11 mouse cellular contexts compared by ENCODE assay signal in genomic region chr9:119425976-119426415, GRCm38 (mm10). TPM values are rescaled to one million over a fixed set of nuclear protein-coding genes. Genes with fewer than 3 reads are reported as not detected.
DNase-seq lines count a peak whose midpoint lies in the region; ATAC-seq lines count a peak whose summit lies in the region.
"Had no signal": no experiment of that assay in that cellular context is flagged by ENCODE, and none has a peak within 500 bp of the region (broad histone marks: within the 10 kb centered on the region; RNA-seq: fewer than 3 reads in every experiment).

No protein-coding gene starts in this region.

- H3K4me2 ChIP-seq in hindbrain, embryonic 13.5 days = no peak overlapping the region
- H3K4me2 ChIP-seq in intestine, embryonic 14.5 days (ENCODE audit: low read length) = no peak overlapping the region
- H3K4me2 ChIP-seq in midbrain, embryonic 11.5 days = no peak overlapping the region
- H3K4me2 ChIP-seq: midbrain, embryonic 13.5 days had no signal

- peaks cover 30% of the 10 kb centered on the region for H3K36me3 ChIP-seq in hindbrain, embryonic 13.5 days
- peaks cover 70% of the 10 kb centered on the region for H3K36me3 ChIP-seq in hindbrain, embryonic 10.5 days
- peaks cover 27% of the 10 kb centered on the region for H3K36me3 ChIP-seq in intestine, embryonic 14.5 days (ENCODE audit: control insufficient read depth, insufficient read depth, low read length)
- H3K36me3 ChIP-seq in midbrain, embryonic 11.5 days (ENCODE audit: control insufficient read depth, insufficient read depth, low read length) = peaks cover 10% of the 10 kb centered on the region

- DNase-seq in cerebellum, postnatal 14 days = peak; percentile 33 to 43
- DNase-seq in cerebellum, adult 11 months = no peak
- DNase-seq in hindbrain, embryonic 10.5 days (ENCODE audit: low spot score) = no peak
- DNase-seq in intestine, embryonic 14.5 days (ENCODE audit: low spot score) = no peak
- DNase-seq in lung, postnatal 10 days = peak; percentile 47
- DNase-seq in midbrain, embryonic 11.5 days (ENCODE audit: low spot score, missing footprints) = no peak
- DNase-seq: thymus, postnatal 36 days had no signal

- H3K9ac ChIP-seq in hindbrain, embryonic 13.5 days = no peak overlapping the region
- no peak overlapping the region for H3K9ac ChIP-seq in intestine, embryonic 14.5 days (ENCODE audit: low read length)
- H3K9ac ChIP-seq in midbrain, embryonic 11.5 days (ENCODE audit: low read length) = no peak overlapping the region
- H3K9ac ChIP-seq: midbrain, embryonic 13.5 days had no signal

- WGBS in hindbrain, embryonic 13.5 days = 88% methylated on average over 13 of the region's 13 CpGs
- 90% methylated on average over 13 of the region's 13 CpGs for WGBS in hindbrain, embryonic 10.5 days
- WGBS in intestine, embryonic 14.5 days = 82% methylated on average over 13 of the region's 13 CpGs
- WGBS in midbrain, embryonic 11.5 days = 91% methylated on average over 13 of the region's 13 CpGs

- no peak for ATAC-seq in hindbrain, embryonic 13.5 days (ENCODE audit: low FRiP score)
- ATAC-seq in intestine, embryonic 14.5 days (replicated peaks; ENCODE audit: low FRiP score, low TSS enrichment, low read depth) = no peak
- ATAC-seq in megakaryocyte-erythroid progenitor cell, adult 5-6 weeks (replicated peaks; ENCODE audit: low FRiP score, low TSS enrichment, poor library complexity, severe bottlenecking) = no peak
- no peak for ATAC-seq in midbrain, embryonic 11.5 days (ENCODE audit: low FRiP score)

- H3K27me3 ChIP-seq in hindbrain, embryonic 13.5 days = no peaks in the 10 kb centered on the region
- no peaks in the 10 kb centered on the region for H3K27me3 ChIP-seq in hindbrain, embryonic 10.5 days (ENCODE audit: insufficient read depth, poor library complexity, severe bottlenecking)
- no peaks in the 10 kb centered on the region for H3K27me3 ChIP-seq in intestine, embryonic 14.5 days (replicated peaks; ENCODE audit: control insufficient read depth, insufficient read depth, low read length)
- no peaks in the 10 kb centered on the region for H3K27me3 ChIP-seq in midbrain, embryonic 11.5 days (ENCODE audit: control insufficient read depth, insufficient read depth, low read length)
- H3K27me3 ChIP-seq: midbrain, embryonic 13.5 days had no signal

- no peaks in the 10 kb centered on the region for H3K9me3 ChIP-seq in hindbrain, embryonic 13.5 days
- no peaks in the 10 kb centered on the region for H3K9me3 ChIP-seq in hindbrain, embryonic 10.5 days
- no peaks in the 10 kb centered on the region for H3K9me3 ChIP-seq in intestine, embryonic 14.5 days (ENCODE audit: control insufficient read depth, low read length)
- no peaks in the 10 kb centered on the region for H3K9me3 ChIP-seq in midbrain, embryonic 11.5 days (ENCODE audit: control insufficient read depth, low read length)
- H3K9me3 ChIP-seq: G1E; midbrain, embryonic 13.5 days had no signal

- 0 out of 2 replicates have a peak overlapping the region, but pooled peaks have one; percentile 66 for H3K27ac ChIP-seq in hindbrain, embryonic 13.5 days
- no peak overlapping the region for H3K27ac ChIP-seq in hindbrain, embryonic 10.5 days
- H3K27ac ChIP-seq in intestine, embryonic 14.5 days (ENCODE audit: low read depth) = peak overlapping the region; percentile 40; the same call in 1 of the 2 replicates
- H3K27ac ChIP-seq in midbrain, embryonic 11.5 days (ENCODE audit: low read depth, low read length) = no peak overlapping the region
- H3K27ac ChIP-seq: midbrain, embryonic 13.5 days had no signal

- no peak overlapping the region for H3K4me3 ChIP-seq in hindbrain, embryonic 13.5 days
- H3K4me3 ChIP-seq in hindbrain, embryonic 10.5 days = no peak overlapping the region
- H3K4me3 ChIP-seq in intestine, embryonic 14.5 days (ENCODE audit: low read depth, low read length) = no peak overlapping the region
- no peak overlapping the region for H3K4me3 ChIP-seq in midbrain, embryonic 11.5 days (ENCODE audit: low read depth, low read length)
- H3K4me3 ChIP-seq: midbrain, embryonic 13.5 days had no signal

- H3K4me1 ChIP-seq in hindbrain, embryonic 13.5 days (replicated peaks) = peaks cover 47% of the 10 kb centered on the region
- peaks cover 30% of the 10 kb centered on the region for H3K4me1 ChIP-seq in hindbrain, embryonic 10.5 days (replicated peaks)
- peaks cover 30% of the 10 kb centered on the region for H3K4me1 ChIP-seq in intestine, embryonic 14.5 days (replicated peaks; ENCODE audit: control insufficient read depth, insufficient read depth, low read length)
- H3K4me1 ChIP-seq in midbrain, embryonic 11.5 days (ENCODE audit: control insufficient read depth, insufficient read depth, low read length) = no peaks in the 10 kb centered on the region

RNA-seq across cellular contexts. Expression of gene Exog, which starts 18.7 kb away (rescaled TPM):
- polyA plus RNA-seq in hindbrain, embryonic 13.5 days (2015; fragmentation: Nextera tagmentation; extraction: Ambion mirVana) = 48.4 and 51.2 TPM in 2 replicates
- polyA plus RNA-seq in hindbrain, embryonic 10.5 days (2016; fragmentation: Nextera tagmentation; extraction: Ambion mirVana) = 37.2 and 39.4 TPM in 2 replicates
- 23.2 and 27.2 TPM in 2 replicates for polyA plus RNA-seq in intestine, embryonic 14.5 days (2014; fragmentation: Nextera tagmentation; extraction: Ambion mirVana)
- total RNA-seq in megakaryocyte-erythroid progenitor cell, adult 5-6 weeks (2014; fragmentation: Nextera tagmentation) = 8.2 and 11.1 TPM in 2 replicates
- total RNA-seq in megakaryocyte-erythroid progenitor cell, adult 5-6 weeks (2017) = 4.4 and 5.1 TPM in 2 replicates
- polyA plus RNA-seq in midbrain, embryonic 11.5 days (2014; fragmentation: Nextera tagmentation; extraction: Ambion mirVana) = 39.5 and 39.9 TPM in 2 replicates

RNA-seq across cellular contexts. Expression of gene Acvr2b, which starts 24.1 kb away (rescaled TPM):
- polyA plus RNA-seq in hindbrain, embryonic 13.5 days (2015; fragmentation: Nextera tagmentation; extraction: Ambion mirVana) = 44.4 and 48.6 TPM in 2 replicates
- polyA plus RNA-seq in hindbrain, embryonic 10.5 days (2016; fragmentation: Nextera tagmentation; extraction: Ambion mirVana) = 74.3 and 80.3 TPM in 2 replicates
- polyA plus RNA-seq in intestine, embryonic 14.5 days (2014; fragmentation: Nextera tagmentation; extraction: Ambion mirVana) = 28.6 and 31.1 TPM in 2 replicates
- 0.09 and 3.4 TPM in 2 replicates for total RNA-seq in megakaryocyte-erythroid progenitor cell, adult 5-6 weeks (2014; fragmentation: Nextera tagmentation)
- 1.3 TPM in 1 of 2 replicates, not detected in the other for total RNA-seq in megakaryocyte-erythroid progenitor cell, adult 5-6 weeks (2017)
- 70.1 and 95.4 TPM in 2 replicates for polyA plus RNA-seq in midbrain, embryonic 11.5 days (2014; fragmentation: Nextera tagmentation; extraction: Ambion mirVana)

Comparison
In these comparisons a context has a peak if more than half of its experiments do, and no peak if none do; other contexts are left out.
1. DNase-seq: peak in cerebellum, postnatal 14 days (2 of 2) and lung, postnatal 10 days (single experiment); none in cerebellum, adult 11 months (single experiment), hindbrain, embryonic 10.5 days (single experiment), intestine, embryonic 14.5 days (single experiment) and midbrain, embryonic 11.5 days (single experiment).
2. H3K27ac ChIP-seq: peak in hindbrain, embryonic 13.5 days (single experiment) and intestine, embryonic 14.5 days (single experiment); none in hindbrain, embryonic 10.5 days (single experiment) and midbrain, embryonic 11.5 days (single experiment).